Mouse (Mus musculus) left cerebral cortex, adult 11 months (tissue): ENCODE data around the gene Itgb5.

Experiments used
- DNase-seq: peaks from one replicate; pipeline ENCODE4 v3.0.0; 2022; ENCODE audit warnings: low spot score

The Itgb5 gene

GRCm38 (mm10) chr16:33878041-33878783, 48.7 kb downstream of the Itgb5 start:
- DNase-seq, result no peak

GRCm38 (mm10) chr16:33879031-33879430, 49.6 kb downstream of the Itgb5 start:
- no peak for DNase-seq

- no peak for DNase-seq
Measured at GRCm38 (mm10) chr16:33879556-33879955, 50.1 kb downstream of the Itgb5 start.

- DNase-seq, result no peak
Measured at GRCm38 (mm10) chr16:33880765-33881164, 51.3 kb downstream of the Itgb5 start.

- DNase-seq, result no peak
Measured at GRCm38 (mm10) chr16:33882540-33882939, 53.1 kb downstream of the Itgb5 start.

GRCm38 (mm10) chr16:33883046-33883975, 53.8 kb downstream of the Itgb5 start:
- no peak for DNase-seq

GRCm38 (mm10) chr16:33884201-33884600, 54.7 kb downstream of the Itgb5 start:
- no peak for DNase-seq

GRCm38 (mm10) chr16:33885021-33885471, 55.6 kb downstream of the Itgb5 start:
- no peak for DNase-seq

- DNase-seq, result no peak
Measured at GRCm38 (mm10) chr16:33885671-33886328, 56.3 kb downstream of the Itgb5 start.

- no peak for DNase-seq
Measured at GRCm38 (mm10) chr16:33886665-33887064, 57.2 kb downstream of the Itgb5 start.

- DNase-seq, result no peak
Measured at GRCm38 (mm10) chr16:33887981-33888380, 58.5 kb downstream of the Itgb5 start.

- DNase-seq, result no peak
Measured at GRCm38 (mm10) chr16:33889000-33889607, 59.6 kb downstream of the Itgb5 start.

GRCm38 (mm10) chr16:33891099-33891498, 61.6 kb downstream of the Itgb5 start:
- DNase-seq, result no peak

GRCm38 (mm10) chr16:33891561-33892281, 62.3 kb downstream of the Itgb5 start:
- peak; percentile 50 for DNase-seq

GRCm38 (mm10) chr16:33892539-33892938, 63.1 kb downstream of the Itgb5 start:
- no peak for DNase-seq

- DNase-seq, result no peak
Measured at GRCm38 (mm10) chr16:33893796-33894195, 64.3 kb downstream of the Itgb5 start.

GRCm38 (mm10) chr16:33894449-33894848, 65.0 kb downstream of the Itgb5 start:
- DNase-seq, result no peak

- no peak for DNase-seq
Measured at GRCm38 (mm10) chr16:33895690-33896089, 66.2 kb downstream of the Itgb5 start.

- DNase-seq, result no peak
Measured at GRCm38 (mm10) chr16:33896801-33897200, 67.3 kb downstream of the Itgb5 start.

GRCm38 (mm10) chr16:33903664-33904441, 74.4 kb downstream of the Itgb5 start:
- DNase-seq, result no peak
